ENCODE assay signal across 40 mouse cellular contexts in genomic region chrX:7745429-7745828, GRCm38 (mm10). TPM values are rescaled to one million over a fixed set of nuclear protein-coding genes. Genes with fewer than 3 reads are reported as not detected.
"Had no signal": no experiment of that assay in that cellular context is flagged by ENCODE, and none has a peak within 500 bp of the region (broad histone marks: within the 10 kb centered on the region; RNA-seq: fewer than 3 reads in every experiment).

No protein-coding gene starts in this region.

- DNase-seq: liver; liver, embryonic 13.5 days; liver, postnatal 0 days; lung, adult 18-20 months; lung, adult 2 months; lung, embryonic 14.5 days; lung, postnatal 10 days; lung, postnatal 14 days; lung, postnatal 36 days; lung, postnatal 4 days; midbrain, embryonic 14.5 days had no signal

- H3K27me3 ChIP-seq: limb, embryonic 12.5 days; limb, embryonic 13.5 days; limb, embryonic 15.5 days; liver, embryonic 13.5 days; lung, embryonic 15.5 days; megakaryocyte, embryonic 14.5 days; midbrain, embryonic 12.5 days; midbrain, embryonic 13.5 days; midbrain, embryonic 15.5 days; neural tube, embryonic 12.5 days had no signal

- H3K9ac ChIP-seq: limb, embryonic 12.5 days; limb, embryonic 13.5 days; limb, embryonic 15.5 days; liver, embryonic 12.5 days; liver, embryonic 13.5 days; liver, embryonic 14.5 days; liver, embryonic 15.5 days; liver, postnatal 0 days; lung, embryonic 14.5 days; lung, embryonic 15.5 days; midbrain, embryonic 12.5 days; midbrain, embryonic 13.5 days; midbrain, embryonic 15.5 days; neural tube, embryonic 12.5 days had no signal

- H3K4me3 ChIP-seq: limb, embryonic 10.5 days; limb, embryonic 12.5 days; limb, embryonic 13.5 days; limb, embryonic 15.5 days; liver, embryonic 12.5 days; liver, embryonic 13.5 days; liver, embryonic 15.5 days; lung, embryonic 15.5 days; megakaryocyte, embryonic 14.5 days; midbrain, embryonic 10.5 days; midbrain, embryonic 12.5 days; midbrain, embryonic 13.5 days; midbrain, embryonic 15.5 days; myocyte; neural tube, embryonic 12.5 days had no signal

- H3K4me1 ChIP-seq: midbrain, embryonic 12.5 days; neural tube, embryonic 12.5 days had no signal

- H3K9me3 ChIP-seq: limb, embryonic 10.5 days; limb, embryonic 12.5 days; limb, embryonic 13.5 days; limb, embryonic 15.5 days; liver, embryonic 12.5 days; liver, embryonic 13.5 days; liver, embryonic 15.5 days; lung, embryonic 15.5 days; megakaryocyte, embryonic 14.5 days; midbrain, embryonic 12.5 days; midbrain, embryonic 13.5 days; midbrain, embryonic 15.5 days; neural tube, embryonic 12.5 days had no signal

- H3K4me2 ChIP-seq: limb, embryonic 12.5 days; limb, embryonic 13.5 days; limb, embryonic 15.5 days; liver, embryonic 11.5 days; liver, embryonic 12.5 days; liver, embryonic 13.5 days; liver, embryonic 15.5 days; lung, embryonic 14.5 days; lung, embryonic 15.5 days; midbrain, embryonic 11.5 days; midbrain, embryonic 12.5 days; midbrain, embryonic 13.5 days; midbrain, embryonic 15.5 days; neural tube, embryonic 12.5 days had no signal

- H3K27ac ChIP-seq: limb, embryonic 10.5 days; limb, embryonic 12.5 days; limb, embryonic 13.5 days; limb, embryonic 15.5 days; liver, embryonic 12.5 days; liver, embryonic 13.5 days; liver, embryonic 14.5 days; liver, embryonic 15.5 days; lung, embryonic 15.5 days; macrophage; midbrain, embryonic 10.5 days; midbrain, embryonic 12.5 days; midbrain, embryonic 13.5 days; midbrain, embryonic 15.5 days; neural tube, embryonic 12.5 days had no signal

- H3K36me3 ChIP-seq: limb, embryonic 10.5 days; limb, embryonic 12.5 days; limb, embryonic 15.5 days; liver, embryonic 12.5 days; liver, embryonic 13.5 days; liver, embryonic 15.5 days; lung, embryonic 15.5 days; midbrain, embryonic 10.5 days; midbrain, embryonic 12.5 days; midbrain, embryonic 13.5 days; midbrain, embryonic 15.5 days; neural tube, embryonic 12.5 days had no signal

RNA-seq across cellular contexts. Expression of gene Ccdc120, which starts 5.3 kb away (rescaled TPM):
- total RNA-seq: megakaryocyte, adult 5-6 weeks; monocyte, adult 5-6 weeks had no signal

RNA-seq across cellular contexts. Expression of gene Gm45208, which starts 23.4 kb away (rescaled TPM):
- total RNA-seq: left cerebral cortex, postnatal 14 days; left cerebral cortex, postnatal 25 days; left cerebral cortex, postnatal 36 days; megakaryocyte progenitor cell, adult 5-6 weeks; megakaryocyte, adult 5-6 weeks; megakaryocyte-erythroid progenitor cell, adult 5-6 weeks; monocyte, adult 5-6 weeks had no signal
- polyA plus RNA-seq: limb, embryonic 10.5 days; limb, embryonic 11.5 days; limb, embryonic 12.5 days; limb, embryonic 15.5 days; liver, embryonic 11.5 days; liver, embryonic 12.5 days; liver, embryonic 15.5 days; liver, postnatal 0 days; lung, embryonic 15.5 days; macrophage; midbrain, embryonic 11.5 days; midbrain, embryonic 12.5 days; midbrain, embryonic 13.5 days; midbrain, embryonic 14.5 days; midbrain, embryonic 16.5 days; midbrain, postnatal 0 days; neural tube, embryonic 11.5 days; neural tube, embryonic 12.5 days had no signal
